Mouse (Mus musculus) lung, embryonic 14.5 days (tissue): ENCODE measurements around the gene Ripor2. TPM values are rescaled to one million over a fixed set of nuclear protein-coding genes. Genes with fewer than 3 reads are reported as not detected.

ENCODE experiments used
- ATAC-seq: fragments of 200-750 bp; cut with Nextera tagmentation; 2 replicates; pipeline ENCODE4 v1.8.0; 2017; ENCODE audit warnings: mild to moderate bottlenecking, moderate TSS enrichment, moderate library complexity; ENCODE audit not compliant: insufficient read depth
- DNase-seq: peaks from one replicate; pipeline ENCODE4 v3.0.0-alpha.2; 2015
- H3K27ac ChIP-seq: fragments of 300-500 bp; sonication (generic); 2 replicates; pipeline ENCODE4 v1.5.1; 2014; ENCODE audit warnings: low read depth, mild to moderate bottlenecking, moderate library complexity
- H3K27me3 ChIP-seq: fragments of 300-500 bp; sonication (generic); 2 replicates; pipeline ENCODE4 v1.6.1; 2014; ENCODE audit warnings: low read length, control low read depth; ENCODE audit not compliant: insufficient read depth
- H3K36me3 ChIP-seq: fragments of 300-500 bp; sonication (generic); 2 replicates; pipeline ENCODE4 v1.6.1; 2014; ENCODE audit warnings: control low read depth; ENCODE audit not compliant: insufficient read depth
- H3K4me1 ChIP-seq: fragments of 300-500 bp; sonication (generic); 2 replicates; pipeline ENCODE4 v1.6.1; 2014; ENCODE audit warnings: antibody characterized with exemption, control low read depth; ENCODE audit not compliant: insufficient read depth
- H3K4me2 ChIP-seq: fragments of 300-500 bp; sonication (generic); 2 replicates; pipeline ENCODE4 v1.6.1; 2014; ENCODE audit warnings: mild to moderate bottlenecking
- H3K4me3 ChIP-seq: fragments of 300-500 bp; sonication (generic); 2 replicates; pipeline ENCODE4 v1.5.1; 2014; ENCODE audit warnings: low read depth, low read length
- H3K9ac ChIP-seq: fragments of 300-500 bp; sonication (generic); 2 replicates; pipeline ENCODE4 v1.6.1; 2014
- H3K9me3 ChIP-seq: fragments of 300-500 bp; sonication (generic); 2 replicates; pipeline ENCODE4 v1.6.1; 2016; ENCODE audit warnings: low read depth, low read length, control low read depth
- CTCF ChIP-seq: IDR thresholded peaks from 2 replicates; pipeline ENCODE4 v1.5.1; 2016; ENCODE audit warnings: antibody characterized with exemption, low read depth
- WGBS: fragments of 180-500 bp; shearing (Covaris S2); extraction: QIAGEN DNeasy Blood & Tissue Kit; methylation state at CpG from one replicate; pipeline ENCODE4 v1.1.7; 2014; 5-methylcytosine and 5-hydroxymethylcytosine counted together
- polyA plus RNA-seq: library from polyadenylated mRNA; unstranded; fragments of >200 nt; fragmentation: Nextera tagmentation; extraction: Ambion mirVana; gene quantifications from 2 replicates; pipeline ENCODE4 v1.2.1, GENCODE M21; 2014

Ripor2 gene
- polyA plus RNA-seq, 1 experiment from 2014 or later = 5.6 TPM

GRCm38 (mm10) chr13:24628192-24628591 is 46.2 kb downstream of the Ripor2 start:
- no peak overlapping the region for H3K9ac ChIP-seq
- TF ChIP-seq CTCF = no peak
- no peaks in the 10 kb centered on the region for H3K9me3 ChIP-seq
- H3K4me1 ChIP-seq = 0 out of 2 replicates have a peak, but pooled peaks cover 4% of the 10 kb centered on the region
- H3K4me2 ChIP-seq = no peak overlapping the region
- ATAC-seq (no peak), DNase-seq (no peak)
- no peak overlapping the region for H3K4me3 ChIP-seq
- H3K27me3 ChIP-seq = no peaks in the 10 kb centered on the region
- WGBS = 82% methylated on average over 4 of the region's 4 CpGs
- no peak overlapping the region for H3K27ac ChIP-seq
- H3K36me3 ChIP-seq = no peaks in the 10 kb centered on the region

- no peak overlapping the region for H3K4me2 ChIP-seq
- H3K36me3 ChIP-seq = no peaks in the 10 kb centered on the region
- no peak for ATAC-seq
- TF ChIP-seq CTCF = no peak
- H3K9ac ChIP-seq = no peak overlapping the region
- H3K4me3 ChIP-seq = no peak overlapping the region
- no peak for DNase-seq
- 49% methylated on average over 6 of the region's 6 CpGs for WGBS
- H3K4me1 ChIP-seq = 0 out of 2 replicates have a peak, but pooled peaks cover 4% of the 10 kb centered on the region
- no peaks in the 10 kb centered on the region for H3K9me3 ChIP-seq
- no peak overlapping the region for H3K27ac ChIP-seq
- H3K27me3 ChIP-seq = no peaks in the 10 kb centered on the region
Measured at GRCm38 (mm10) chr13:24629073-24629621, 47.2 kb downstream of the Ripor2 start.

DNA sequence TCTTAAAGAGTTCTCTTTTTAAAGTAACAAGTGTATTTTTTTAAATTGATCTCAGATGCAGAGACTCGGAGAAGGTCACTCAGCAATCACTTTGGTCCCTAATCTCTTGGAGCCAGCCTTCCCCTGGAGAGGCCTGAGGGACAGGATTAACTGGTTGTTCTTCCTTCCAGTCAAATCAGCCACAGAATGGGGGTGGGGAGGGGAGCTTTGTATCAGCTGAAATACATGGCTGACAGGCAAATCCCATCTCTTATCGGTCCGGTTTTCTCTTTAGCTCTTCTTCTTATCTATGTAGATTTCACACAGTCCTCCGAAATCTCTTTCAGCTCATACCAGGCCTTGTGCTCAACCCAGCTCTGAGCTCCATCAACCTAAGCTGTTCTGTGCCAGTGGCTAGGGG is 48.4 kb downstream of the Ripor2 start:
- no peak overlapping the region for H3K4me3 ChIP-seq
- DNase-seq = no peak
- no peaks in the 10 kb centered on the region for H3K27me3 ChIP-seq
- no peak overlapping the region for H3K4me2 ChIP-seq
- WGBS = 40% methylated on average over 4 of the region's 4 CpGs
- H3K27ac ChIP-seq = no peak overlapping the region
- H3K36me3 ChIP-seq = no peaks in the 10 kb centered on the region
- H3K4me1 ChIP-seq = 0 out of 2 replicates have a peak, but pooled peaks cover 4% of the 10 kb centered on the region
- no peak for ATAC-seq
- H3K9ac ChIP-seq = no peak overlapping the region
- TF ChIP-seq CTCF = no peak
- no peaks in the 10 kb centered on the region for H3K9me3 ChIP-seq

DNA sequence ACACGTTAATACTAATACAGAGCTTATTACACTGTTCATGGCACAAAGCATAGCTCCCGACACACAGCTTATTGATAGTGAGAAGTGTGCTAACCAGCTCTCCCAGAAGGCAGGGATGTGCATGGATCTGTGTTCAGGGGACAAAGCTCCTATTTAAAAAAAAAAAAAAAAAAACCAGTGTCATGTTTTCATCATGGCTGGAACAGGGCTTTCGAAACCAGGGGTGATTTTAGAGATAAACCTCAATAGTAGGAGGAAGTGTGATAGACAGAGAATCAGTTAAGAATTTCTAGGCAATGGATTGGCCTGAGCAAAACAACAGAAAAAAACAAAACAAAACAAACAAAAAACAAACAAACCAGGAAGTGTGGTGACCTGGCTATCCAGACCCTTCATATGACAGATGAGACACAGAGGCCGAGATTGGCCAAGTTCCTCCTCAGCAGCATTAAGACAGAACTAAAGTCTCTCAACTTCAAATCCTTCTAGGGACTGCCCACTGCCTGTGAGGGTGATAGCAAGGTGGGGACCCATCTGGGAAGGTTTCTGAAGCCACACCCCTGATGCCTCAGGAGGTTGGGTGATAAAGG is 51.1 kb downstream of the Ripor2 start:
- DNase-seq (no peak), ATAC-seq (no peak)
- Histone ChIP-seq H3K4me1 (peaks cover 5% of the 10 kb centered on the region; the same call in 1 of the 2 replicates), H3K4me2 (no peak overlapping the region), H3K27ac (no peak overlapping the region), H3K36me3 (no peaks in the 10 kb centered on the region), H3K4me3 (no peak overlapping the region), H3K9me3 (no peaks in the 10 kb centered on the region), H3K27me3 (0 out of 2 replicates have a peak, but pooled peaks cover 4% of the 10 kb centered on the region), H3K9ac (no peak overlapping the region)
- 64% methylated on average over 4 of the region's 4 CpGs for WGBS
- no peak for TF ChIP-seq CTCF

DNA sequence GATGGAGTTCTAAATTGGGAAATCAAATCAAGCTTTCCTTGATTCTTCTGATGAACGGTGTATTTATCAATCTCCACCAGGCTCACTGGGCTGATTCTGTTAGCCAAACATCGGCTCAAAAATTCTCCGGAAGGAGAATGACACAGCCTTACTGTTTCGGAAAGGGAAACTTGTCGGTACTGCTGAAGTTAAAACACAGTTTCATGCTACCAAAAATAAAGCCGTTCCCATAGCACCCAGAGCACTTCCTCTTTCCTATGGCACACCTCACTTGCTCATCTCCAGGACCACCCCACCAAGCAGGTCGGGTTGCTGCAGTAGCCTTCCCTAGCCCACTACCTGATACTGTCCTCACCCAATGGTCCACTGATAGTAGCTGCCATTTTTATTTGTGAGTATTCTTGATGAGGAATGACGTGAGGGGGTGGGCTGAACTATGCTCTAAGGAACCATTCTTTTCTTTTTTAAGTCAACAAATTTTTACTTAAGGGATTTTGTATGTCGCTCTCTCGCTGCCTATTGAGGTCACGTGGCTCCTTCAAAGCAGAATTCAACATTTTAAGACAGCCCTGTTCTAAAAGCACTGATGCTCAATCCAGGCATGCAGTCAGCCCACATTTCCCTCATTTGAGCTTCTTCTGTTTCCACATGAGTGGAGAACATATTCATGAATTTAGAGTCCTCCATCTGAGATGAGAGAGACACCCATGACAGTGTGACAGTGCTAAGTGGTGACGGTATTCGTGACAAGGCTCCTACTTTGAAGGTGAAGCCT is 52.5 kb downstream of the Ripor2 start:
- ATAC-seq (no peak), DNase-seq (no peak)
- TF ChIP-seq CTCF = no peak
- H3K4me2 ChIP-seq = no peak overlapping the region
- H3K27ac ChIP-seq = no peak overlapping the region
- 83% methylated on average over 13 of the region's 13 CpGs for WGBS
- H3K36me3 ChIP-seq = no peaks in the 10 kb centered on the region
- no peak overlapping the region for H3K4me3 ChIP-seq
- H3K4me1 ChIP-seq = peaks cover 8% of the 10 kb centered on the region; the same call in 1 of the 2 replicates
- no peaks in the 10 kb centered on the region for H3K9me3 ChIP-seq
- H3K9ac ChIP-seq = no peak overlapping the region
- H3K27me3 ChIP-seq = 0 out of 2 replicates have a peak, but pooled peaks cover 4% of the 10 kb centered on the region

DNA sequence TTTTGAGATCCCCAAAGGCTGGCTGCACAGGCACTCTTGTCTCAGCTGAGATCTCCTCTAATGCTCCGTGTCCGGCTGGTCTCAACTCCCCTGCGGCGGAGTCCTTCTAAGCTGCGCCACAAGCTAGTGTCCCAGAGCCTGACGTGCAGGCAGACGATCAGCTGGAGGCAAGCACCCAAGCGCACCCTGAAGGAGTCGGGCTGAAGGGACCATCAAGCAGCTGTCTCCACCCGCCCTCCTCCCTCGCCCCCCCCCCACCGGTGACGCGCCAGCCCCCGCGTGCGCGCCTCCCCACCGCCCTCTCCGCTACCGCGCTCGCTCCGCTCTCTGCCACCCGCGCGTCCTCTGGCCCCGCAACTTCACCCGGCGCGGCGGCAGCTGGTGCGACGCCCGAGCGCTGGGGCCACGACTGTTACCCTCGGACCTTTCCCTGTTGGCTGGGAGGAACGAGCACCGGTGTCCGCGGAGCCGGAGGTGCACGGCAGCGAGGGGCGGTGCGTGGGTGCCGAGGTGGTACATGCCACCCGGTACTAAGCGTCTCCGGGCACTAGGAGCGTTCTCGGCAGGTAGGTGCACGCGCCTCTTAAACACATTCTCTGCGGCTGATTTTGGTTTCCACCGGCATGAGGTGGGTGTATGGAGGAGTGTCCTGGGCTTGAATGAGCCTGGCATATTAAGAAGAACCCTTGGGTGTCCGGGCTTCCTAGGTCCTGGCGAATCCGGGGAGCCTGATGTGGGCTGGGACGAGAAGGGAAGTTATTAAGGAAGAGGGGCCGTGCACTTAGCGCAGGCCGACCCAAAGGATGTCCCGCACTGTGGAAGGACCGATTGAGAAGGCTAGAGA is 56.6 kb downstream of the Ripor2 start:
- Histone ChIP-seq H3K9ac (peak overlapping the region; percentile 58), H3K4me2 (peak overlapping the region; percentile 100), H3K36me3 (no peaks in the 10 kb centered on the region), H3K27me3 (0 out of 2 replicates have a peak, but pooled peaks cover 4% of the 10 kb centered on the region), H3K4me3 (peak overlapping the region; percentile 59), H3K27ac (no peak overlapping the region), H3K4me1 (peaks cover 11% of the 10 kb centered on the region; the same call in 1 of the 2 replicates), H3K9me3 (no peaks in the 10 kb centered on the region)
- peak; percentile 75 for ATAC-seq
- peak; percentile 65 for DNase-seq
- WGBS = under 1% methylated on average over 56 of the region's 66 CpGs
- TF ChIP-seq CTCF = no peak
